Mouse (Mus musculus) bone marrow macrophage, adult 2 months (primary cell): ENCODE results near the gene Sall4.

Experiments
- CTCF ChIP-seq: IDR thresholded peaks from 2 replicates; pipeline ENCODE4 v1.5.1; 2012; ENCODE audit warnings: low read depth, mild to moderate bottlenecking, low read length, moderate library complexity
- POLR2A ChIP-seq: IDR thresholded peaks from 2 replicates; pipeline ENCODE4 v1.6.1; 2012; ENCODE audit warnings: mild to moderate bottlenecking, low read depth, low read length, borderline replicate concordance

DNA sequence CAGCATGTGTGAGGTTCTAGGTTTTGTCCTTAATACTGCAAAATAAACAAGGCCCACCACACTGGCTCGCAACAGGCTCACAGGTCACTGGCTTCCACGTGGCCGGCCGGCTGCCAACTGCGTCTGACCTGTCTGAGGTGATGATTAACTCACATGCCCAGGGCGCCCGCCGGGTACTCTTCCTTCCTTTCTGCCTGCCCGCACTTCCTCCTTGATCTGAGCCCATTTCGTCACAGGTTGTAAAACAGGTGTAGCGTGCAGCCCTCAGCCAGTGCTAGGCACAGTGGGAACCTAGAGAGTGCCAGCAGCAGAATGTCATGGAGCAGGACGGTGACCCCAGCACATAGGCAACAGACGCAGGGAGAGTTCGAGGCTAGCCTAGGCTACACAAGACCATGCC is 46.4 kb downstream of the Sall4 start:
- TF ChIP-seq CTCF (no peak), POLR2A (no peak)
